In genomic region chr3:145627830-145628229, GRCm38 (mm10) we compare ENCODE assay signal across 9 mouse cellular contexts. TPM values are rescaled to one million over a fixed set of nuclear protein-coding genes. Genes with fewer than 3 reads are reported as not detected.
DNase-seq lines count a peak whose midpoint lies in the region; ATAC-seq and TF ChIP-seq lines count a peak whose summit lies in the region.
"Had no signal": no experiment of that assay in that cellular context is flagged by ENCODE, and none has a peak within 500 bp of the region (broad histone marks: within the 10 kb centered on the region; RNA-seq: fewer than 3 reads in every experiment).

No protein-coding gene starts in this region.

- no peak for ATAC-seq in forebrain, embryonic 16.5 days
- ATAC-seq in midbrain, embryonic 14.5 days (ENCODE audit: low FRiP score, low TSS enrichment), result no peak
- ATAC-seq in midbrain, embryonic 15.5 days (replicated peaks), result no peak
- no peak for ATAC-seq in hindbrain, embryonic 12.5 days (ENCODE audit: low FRiP score)
- ATAC-seq: Patski had no signal

- peaks cover 16% of the 10 kb centered on the region for H3K4me1 ChIP-seq in forebrain, embryonic 10.5 days
- no peaks in the 10 kb centered on the region for H3K4me1 ChIP-seq in forebrain, embryonic 16.5 days (replicated peaks; ENCODE audit: control insufficient read depth, insufficient read depth, low read length)
- H3K4me1 ChIP-seq in midbrain, embryonic 14.5 days (ENCODE audit: control insufficient read depth, insufficient read depth, low read length), result 0 out of 2 replicates have a peak, but pooled peaks cover 4% of the 10 kb centered on the region
- H3K4me1 ChIP-seq in midbrain, embryonic 15.5 days, result no peaks in the 10 kb centered on the region
- peaks cover 18% of the 10 kb centered on the region; the same call in 1 of the 2 replicates for H3K4me1 ChIP-seq in hindbrain, embryonic 12.5 days
- H3K4me1 ChIP-seq in small intestine, adult 2 months (ENCODE audit: control insufficient read depth, insufficient read depth, insufficient read length, low read length), result peaks cover 8% of the 10 kb centered on the region

- H3K27ac ChIP-seq in forebrain, embryonic 10.5 days, result no peak overlapping the region
- no peak overlapping the region for H3K27ac ChIP-seq in forebrain, embryonic 16.5 days (ENCODE audit: low read length)
- H3K27ac ChIP-seq in midbrain, embryonic 14.5 days (replicated peaks; ENCODE audit: low read depth, low read length), result no peak overlapping the region
- no peak overlapping the region for H3K27ac ChIP-seq in midbrain, embryonic 15.5 days
- 0 out of 2 replicates have a peak overlapping the region, but pooled peaks have one; percentile 12 for H3K27ac ChIP-seq in hindbrain, embryonic 12.5 days
- no peak overlapping the region for H3K27ac ChIP-seq in small intestine, adult 2 months (ENCODE audit: insufficient read depth, low read depth, low read length)

- no peak overlapping the region for H3K9ac ChIP-seq in forebrain, embryonic 16.5 days (replicated peaks; ENCODE audit: low read depth, low read length)
- H3K9ac ChIP-seq in midbrain, embryonic 14.5 days (replicated peaks; ENCODE audit: low read length), result no peak overlapping the region
- H3K9ac ChIP-seq in midbrain, embryonic 15.5 days, result no peak overlapping the region
- no peak overlapping the region for H3K9ac ChIP-seq in hindbrain, embryonic 12.5 days

- peak; percentile 68; the same call in 1 of the 2 replicates for TF ChIP-seq CTCF in small intestine, adult 2 months (IDR thresholded peaks at IDR 0.05; ENCODE audit: extremely low read depth, insufficient read length, insufficient replicate concordance, low read depth, low read length)

- no peak overlapping the region for H3K4me3 ChIP-seq in forebrain, embryonic 10.5 days
- no peak overlapping the region for H3K4me3 ChIP-seq in forebrain, embryonic 16.5 days (replicated peaks; ENCODE audit: low read length)
- H3K4me3 ChIP-seq in midbrain, embryonic 14.5 days (replicated peaks; ENCODE audit: low read depth, low read length), result no peak overlapping the region
- H3K4me3 ChIP-seq in midbrain, embryonic 15.5 days, result no peak overlapping the region
- H3K4me3 ChIP-seq in hindbrain, embryonic 12.5 days, result no peak overlapping the region
- H3K4me3 ChIP-seq in small intestine, adult 2 months (ENCODE audit: low read depth, low read length), result no peak overlapping the region

- TF ChIP-seq POLR2A in small intestine, adult 2 months (IDR thresholded peaks at IDR 0.05; ENCODE audit: low read depth, low read length), result no peak

- no peaks in the 10 kb centered on the region for H3K9me3 ChIP-seq in forebrain, embryonic 10.5 days
- H3K9me3 ChIP-seq in forebrain, embryonic 16.5 days (ENCODE audit: control insufficient read depth, low read length), result no peaks in the 10 kb centered on the region
- no peaks in the 10 kb centered on the region for H3K9me3 ChIP-seq in midbrain, embryonic 14.5 days (ENCODE audit: control insufficient read depth, low read length)
- no peaks in the 10 kb centered on the region for H3K9me3 ChIP-seq in midbrain, embryonic 15.5 days
- H3K9me3 ChIP-seq in hindbrain, embryonic 12.5 days (replicated peaks), result no peaks in the 10 kb centered on the region

- peak; percentile 36 for DNase-seq in forebrain, embryonic 10.5 days (ENCODE audit: extremely low spot score, low spot score)
- peak; percentile 57 for DNase-seq in midbrain, embryonic 14.5 days
- DNase-seq in urinary bladder, adult 18-20 months (ENCODE audit: low spot score in 2 of 2), result no peak
- no peak for DNase-seq in frontal cortex, postnatal 25 days (ENCODE audit: low spot score in 2 of 2)

- no peak overlapping the region for H3K4me2 ChIP-seq in forebrain, embryonic 16.5 days (ENCODE audit: low read length)
- no peak overlapping the region for H3K4me2 ChIP-seq in midbrain, embryonic 14.5 days (ENCODE audit: low read length)
- H3K4me2 ChIP-seq in midbrain, embryonic 15.5 days, result no peak overlapping the region
- H3K4me2 ChIP-seq in hindbrain, embryonic 12.5 days (replicated peaks), result no peak overlapping the region

- WGBS in forebrain, embryonic 10.5 days, result 76% methylated on average over 3 of the region's 3 CpGs
- 79% methylated on average over 3 of the region's 3 CpGs for WGBS in forebrain, embryonic 16.5 days
- 83% methylated on average over 3 of the region's 3 CpGs for WGBS in midbrain, embryonic 14.5 days
- 74% methylated on average over 3 of the region's 3 CpGs for whole genome bisulfite sequencing in midbrain, embryonic 15.5 days
- WGBS in hindbrain, embryonic 12.5 days, result 82% methylated on average over 3 of the region's 3 CpGs
- 88% methylated on average over 3 of the region's 3 CpGs for WGBS in small intestine, adult 2 months

- H3K36me3 ChIP-seq in forebrain, embryonic 10.5 days (replicated peaks), result no peaks in the 10 kb centered on the region
- no peaks in the 10 kb centered on the region for H3K36me3 ChIP-seq in forebrain, embryonic 16.5 days (ENCODE audit: control insufficient read depth, insufficient read depth)
- H3K36me3 ChIP-seq in midbrain, embryonic 14.5 days (ENCODE audit: control insufficient read depth, insufficient read depth, low read length), result no peaks in the 10 kb centered on the region
- H3K36me3 ChIP-seq in midbrain, embryonic 15.5 days (replicated peaks), result no peaks in the 10 kb centered on the region
- H3K36me3 ChIP-seq in hindbrain, embryonic 12.5 days, result no peaks in the 10 kb centered on the region
- H3K36me3 ChIP-seq in small intestine, adult 2 months (ENCODE audit: control insufficient read depth, insufficient read depth, low read length), result no peaks in the 10 kb centered on the region

- H3K27me3 ChIP-seq in forebrain, embryonic 10.5 days (ENCODE audit: poor library complexity, severe bottlenecking), result no peaks in the 10 kb centered on the region
- H3K27me3 ChIP-seq in forebrain, embryonic 16.5 days (replicated peaks; ENCODE audit: control insufficient read depth, insufficient read depth, low read length), result no peaks in the 10 kb centered on the region
- H3K27me3 ChIP-seq in midbrain, embryonic 14.5 days (ENCODE audit: control insufficient read depth, insufficient read depth, low read length), result no peaks in the 10 kb centered on the region
- no peaks in the 10 kb centered on the region for H3K27me3 ChIP-seq in midbrain, embryonic 15.5 days (replicated peaks)
- H3K27me3 ChIP-seq in hindbrain, embryonic 12.5 days, result no peaks in the 10 kb centered on the region
- H3K27me3 ChIP-seq in small intestine, adult 2 months (ENCODE audit: control insufficient read depth, insufficient read depth, low read length), result no peaks in the 10 kb centered on the region
- H3K27me3 ChIP-seq: Patski had no signal

RNA-seq across cellular contexts. Expression of gene Ccn1, which starts 22.0 kb away (rescaled TPM):
- 49.9 and 64.8 TPM in 2 replicates for polyA plus RNA-seq in forebrain, embryonic 10.5 days (2016; fragmentation: Nextera tagmentation; extraction: Ambion mirVana)
- polyA plus RNA-seq in forebrain, embryonic 16.5 days (2015; fragmentation: Nextera tagmentation; extraction: Ambion mirVana), result 25.4 and 32.1 TPM in 2 replicates
- polyA plus RNA-seq in midbrain, embryonic 14.5 days (2014; fragmentation: Nextera tagmentation; extraction: Ambion mirVana), result 3.9 and 5.6 TPM in 2 replicates
- 8.3 and 9.1 TPM in 2 replicates for polyA plus RNA-seq in midbrain, embryonic 15.5 days (2015; fragmentation: Nextera tagmentation; extraction: Ambion mirVana)
- polyA plus RNA-seq in hindbrain, embryonic 12.5 days (2016; fragmentation: Nextera tagmentation; extraction: Ambion mirVana), result 40.8 and 41.9 TPM in 2 replicates
- polyA plus RNA-seq in small intestine, adult 2 months (2012; rRNA removed), result 6.1 and 7.5 TPM in 2 replicates

RNA-seq across cellular contexts. Expression of gene Znhit6, which starts 51.8 kb away (rescaled TPM):
- polyA plus RNA-seq in forebrain, embryonic 10.5 days (2016; fragmentation: Nextera tagmentation; extraction: Ambion mirVana), result 49.9 and 56.8 TPM in 2 replicates
- 27.6 and 30.1 TPM in 2 replicates for polyA plus RNA-seq in forebrain, embryonic 16.5 days (2015; fragmentation: Nextera tagmentation; extraction: Ambion mirVana)
- polyA plus RNA-seq in midbrain, embryonic 14.5 days (2014; fragmentation: Nextera tagmentation; extraction: Ambion mirVana), result 27.5 and 32.9 TPM in 2 replicates
- 34.5 and 38.0 TPM in 2 replicates for polyA plus RNA-seq in midbrain, embryonic 15.5 days (2015; fragmentation: Nextera tagmentation; extraction: Ambion mirVana)
- polyA plus RNA-seq in hindbrain, embryonic 12.5 days (2016; fragmentation: Nextera tagmentation; extraction: Ambion mirVana), result 40.7 and 43.4 TPM in 2 replicates
- polyA plus RNA-seq in small intestine, adult 2 months (2012; rRNA removed), result 0.46 and 0.80 TPM in 2 replicates

Comparison
In these comparisons a context has a peak if more than half of its experiments do, and no peak if none do; other contexts are left out.
1. DNase-seq: peak in forebrain, embryonic 10.5 days (single experiment) and midbrain, embryonic 14.5 days (single experiment); none in urinary bladder, adult 18-20 months (0 of 2) and frontal cortex, postnatal 25 days (0 of 2).
2. RNA of gene Znhit6, which starts 51.8 kb away (polyA plus RNA-seq): 49.9 to 56.8 TPM in forebrain, embryonic 10.5 days, 40.7 to 43.4 TPM in hindbrain, embryonic 12.5 days, 34.5 to 38.0 TPM in midbrain, embryonic 15.5 days, 27.5 to 32.9 TPM in midbrain, embryonic 14.5 days and 27.6 to 30.1 TPM in forebrain, embryonic 16.5 days; 0.46 to 0.80 TPM in small intestine, adult 2 months; every median in the first group is over 10 times any median in the second.